Mouse (Mus musculus) neural tube, embryonic 10.5 days (tissue): ENCODE results near the gene Syn2.

Source experiments
- DNase-seq: peaks from one replicate; pipeline ENCODE4 v3.0.0-alpha.2; 2017; ENCODE audit warnings: low spot score; ENCODE audit errors: extremely low spot score

Syn2 gene

GRCm38 (mm10) chr6:115290561-115290960 lies 155.9 kb downstream of the Syn2 start:
- DNase-seq: no peak

GRCm38 (mm10) chr6:115291068-115291467 lies 156.4 kb downstream of the Syn2 start:
- no peak for DNase-seq

- DNase-seq: no peak
Observed at GRCm38 (mm10) chr6:115291823-115292222, 157.1 kb downstream of the Syn2 start.

- DNase-seq: no peak
Observed at GRCm38 (mm10) chr6:115292621-115293020, 157.9 kb downstream of the Syn2 start.

- no peak for DNase-seq
Observed at GRCm38 (mm10) chr6:115293877-115294276, 159.2 kb downstream of the Syn2 start.

GRCm38 (mm10) chr6:115307134-115307533 lies 172.4 kb downstream of the Syn2 start:
- no peak for DNase-seq

- DNase-seq: no peak
Observed at GRCm38 (mm10) chr6:115312780-115313179, 178.1 kb downstream of the Syn2 start.

GRCm38 (mm10) chr6:115313235-115313738 lies 178.6 kb downstream of the Syn2 start:
- DNase-seq: no peak

- no peak for DNase-seq
Observed at GRCm38 (mm10) chr6:115313910-115314309, 179.2 kb downstream of the Syn2 start.

GRCm38 (mm10) chr6:115315770-115316169 lies 181.1 kb downstream of the Syn2 start:
- no peak for DNase-seq

GRCm38 (mm10) chr6:115316811-115317221 lies 182.1 kb downstream of the Syn2 start:
- DNase-seq: no peak

- no peak for DNase-seq
Observed at GRCm38 (mm10) chr6:115318811-115319210, 184.1 kb downstream of the Syn2 start.

GRCm38 (mm10) chr6:115319686-115320085 lies 185.0 kb downstream of the Syn2 start:
- no peak for DNase-seq

GRCm38 (mm10) chr6:115320927-115321714 lies 186.4 kb downstream of the Syn2 start:
- DNase-seq: no peak

- DNase-seq: no peak
Observed at GRCm38 (mm10) chr6:115321883-115322351, 187.2 kb downstream of the Syn2 start.

GRCm38 (mm10) chr6:115322956-115323355 lies 188.3 kb downstream of the Syn2 start:
- no peak for DNase-seq

GRCm38 (mm10) chr6:115330964-115331363 lies 196.3 kb downstream of the Syn2 start:
- DNase-seq: no peak
